Mouse (Mus musculus): ENCODE results near the gene Scube3. TPM values are rescaled to one million over a fixed set of nuclear protein-coding genes. Genes with fewer than 3 reads are reported as not detected.

The Scube3 gene
- polyA plus RNA-seq, 1 experiment = 0.09 TPM

- H3K27me3 ChIP-seq (ENCODE audit: control insufficient read depth, insufficient read depth, insufficient read length) = no peaks in the 10 kb centered on the region
- H3K79me3 ChIP-seq (ENCODE audit: low read depth) = no peaks in the 10 kb centered on the region
- H3K36me3 ChIP-seq (ENCODE audit: control insufficient read depth, insufficient read depth) = no peaks in the 10 kb centered on the region
- no peak for TF ChIP-seq CEBPB (IDR thresholded peaks at IDR 0.05; ENCODE audit: low read depth)
- no peak for TF ChIP-seq MYOD1 (IDR thresholded peaks at IDR 0.05; ENCODE audit: control insufficient read depth, insufficient read length, low read depth)
- no peak for TF ChIP-seq MYOG (IDR thresholded peaks at IDR 0.05; ENCODE audit: control insufficient read depth, extremely low read depth, insufficient read length)
- TF ChIP-seq MAX (IDR thresholded peaks at IDR 0.05) = no peak
- TF ChIP-seq CTCF (IDR thresholded peaks at IDR 0.05; ENCODE audit: control insufficient read depth, insufficient read depth, insufficient read length) = no peak
- TF ChIP-seq FOSL1 (IDR thresholded peaks at IDR 0.05; ENCODE audit: insufficient read depth, low read length, poor library complexity, severe bottlenecking) = no peak
- no peak for TF ChIP-seq USF1 (IDR thresholded peaks at IDR 0.05; ENCODE audit: low read depth)
- no peak overlapping the region for H3K4me3 ChIP-seq (ENCODE audit: insufficient read depth, poor library complexity, severe bottlenecking)
- no peaks in the 10 kb centered on the region for H3K79me2 ChIP-seq (ENCODE audit: control insufficient read depth, insufficient read depth)
- no peak overlapping the region for H3ac ChIP-seq (ENCODE audit: control insufficient read depth, insufficient read length, low read depth)
Observed at GRCm38 (mm10) chr17:28180783-28181544, 39.0 kb downstream of the Scube3 start.

GRCm38 (mm10) chr17:28184971-28185638, 43.2 kb downstream of the Scube3 start:
- no peaks in the 10 kb centered on the region for H3K27me3 ChIP-seq (ENCODE audit: control insufficient read depth, insufficient read depth, insufficient read length)
- no peaks in the 10 kb centered on the region for H3K36me3 ChIP-seq (ENCODE audit: control insufficient read depth, insufficient read depth)
- no peak for TF ChIP-seq MYOD1 (IDR thresholded peaks at IDR 0.05; ENCODE audit: control insufficient read depth, insufficient read length, low read depth)
- no peak for TF ChIP-seq CEBPB (IDR thresholded peaks at IDR 0.05; ENCODE audit: low read depth)
- H3K79me2 ChIP-seq (ENCODE audit: control insufficient read depth, insufficient read depth) = no peaks in the 10 kb centered on the region
- no peak overlapping the region for H3K4me3 ChIP-seq (ENCODE audit: insufficient read depth, poor library complexity, severe bottlenecking)
- H3K79me3 ChIP-seq (ENCODE audit: low read depth) = no peaks in the 10 kb centered on the region
- no peak overlapping the region for H3ac ChIP-seq (ENCODE audit: control insufficient read depth, insufficient read length, low read depth)

GRCm38 (mm10) chr17:28188313-28188712, 46.4 kb downstream of the Scube3 start:
- Histone ChIP-seq H3K79me3 (ENCODE audit: low read depth) (no peaks in the 10 kb centered on the region), H3K27me3 (ENCODE audit: control insufficient read depth, insufficient read depth, insufficient read length) (no peaks in the 10 kb centered on the region), H3K79me2 (ENCODE audit: control insufficient read depth, insufficient read depth) (no peaks in the 10 kb centered on the region), H3K4me3 (ENCODE audit: insufficient read depth, poor library complexity, severe bottlenecking) (no peak overlapping the region), H3ac (ENCODE audit: control insufficient read depth, insufficient read length, low read depth) (no peak overlapping the region), H3K36me3 (ENCODE audit: control insufficient read depth, insufficient read depth) (peaks cover 3% of the 10 kb centered on the region)
- no peak for TF ChIP-seq MAX (IDR thresholded peaks at IDR 0.05)
- no peak for TF ChIP-seq FOSL1 (IDR thresholded peaks at IDR 0.05; ENCODE audit: insufficient read depth, low read length, poor library complexity, severe bottlenecking)
- no peak for TF ChIP-seq CEBPB (IDR thresholded peaks at IDR 0.05; ENCODE audit: low read depth)
- TF ChIP-seq MYOG (IDR thresholded peaks at IDR 0.05; ENCODE audit: control insufficient read depth, extremely low read depth, insufficient read length) = no peak
- TF ChIP-seq USF1 (IDR thresholded peaks at IDR 0.05; ENCODE audit: low read depth) = no peak
- no peak for TF ChIP-seq MYOD1 (IDR thresholded peaks at IDR 0.05; ENCODE audit: control insufficient read depth, insufficient read length, low read depth)
- no peak for TF ChIP-seq CTCF (IDR thresholded peaks at IDR 0.05; ENCODE audit: control insufficient read depth, insufficient read depth, insufficient read length)

GRCm38 (mm10) chr17:28192754-28193153, 50.8 kb downstream of the Scube3 start:
- Histone ChIP-seq H3K27me3 (ENCODE audit: control insufficient read depth, insufficient read depth, insufficient read length) (no peaks in the 10 kb centered on the region), H3K36me3 (ENCODE audit: control insufficient read depth, insufficient read depth) (peaks cover 3% of the 10 kb centered on the region), H3K4me3 (ENCODE audit: insufficient read depth, poor library complexity, severe bottlenecking) (no peak overlapping the region), H3ac (ENCODE audit: control insufficient read depth, insufficient read length, low read depth) (no peak overlapping the region), H3K79me3 (ENCODE audit: low read depth) (no peaks in the 10 kb centered on the region), H3K79me2 (ENCODE audit: control insufficient read depth, insufficient read depth) (no peaks in the 10 kb centered on the region)
- no peak for TF ChIP-seq MYOG (IDR thresholded peaks at IDR 0.05; ENCODE audit: control insufficient read depth, extremely low read depth, insufficient read length)
- no peak for TF ChIP-seq FOSL1 (IDR thresholded peaks at IDR 0.05; ENCODE audit: insufficient read depth, low read length, poor library complexity, severe bottlenecking)
- no peak for TF ChIP-seq MAX (IDR thresholded peaks at IDR 0.05)
- TF ChIP-seq CTCF (IDR thresholded peaks at IDR 0.05; ENCODE audit: control insufficient read depth, insufficient read depth, insufficient read length) = no peak
- no peak for TF ChIP-seq MYOD1 (IDR thresholded peaks at IDR 0.05; ENCODE audit: control insufficient read depth, insufficient read length, low read depth)
- no peak for TF ChIP-seq CEBPB (IDR thresholded peaks at IDR 0.05; ENCODE audit: low read depth)
- TF ChIP-seq USF1 (IDR thresholded peaks at IDR 0.05; ENCODE audit: low read depth) = no peak

GRCm38 (mm10) chr17:28193559-28193958, 51.6 kb downstream of the Scube3 start:
- no peaks in the 10 kb centered on the region for H3K27me3 ChIP-seq (ENCODE audit: control insufficient read depth, insufficient read depth, insufficient read length)
- H3K79me3 ChIP-seq (ENCODE audit: low read depth) = no peaks in the 10 kb centered on the region
- peaks cover 3% of the 10 kb centered on the region for H3K36me3 ChIP-seq (ENCODE audit: control insufficient read depth, insufficient read depth)
- TF ChIP-seq MYOD1 (IDR thresholded peaks at IDR 0.05; ENCODE audit: control insufficient read depth, insufficient read length, low read depth) (no peak), USF1 (IDR thresholded peaks at IDR 0.05; ENCODE audit: low read depth) (peak; percentile 49)
- H3K79me2 ChIP-seq (ENCODE audit: control insufficient read depth, insufficient read depth) = no peaks in the 10 kb centered on the region
- no peak overlapping the region for H3ac ChIP-seq (ENCODE audit: control insufficient read depth, insufficient read length, low read depth)
- H3K4me3 ChIP-seq (ENCODE audit: insufficient read depth, poor library complexity, severe bottlenecking) = no peak overlapping the region

GRCm38 (mm10) chr17:28195033-28195432, 53.1 kb downstream of the Scube3 start:
- TF ChIP-seq MAX (IDR thresholded peaks at IDR 0.05) = no peak
- no peak for TF ChIP-seq USF1 (IDR thresholded peaks at IDR 0.05; ENCODE audit: low read depth)
- TF ChIP-seq MYOD1 (IDR thresholded peaks at IDR 0.05; ENCODE audit: control insufficient read depth, insufficient read length, low read depth) = no peak
- no peak for TF ChIP-seq MYOG (IDR thresholded peaks at IDR 0.05; ENCODE audit: control insufficient read depth, extremely low read depth, insufficient read length)
- no peak for TF ChIP-seq CTCF (IDR thresholded peaks at IDR 0.05; ENCODE audit: control insufficient read depth, insufficient read depth, insufficient read length)
- TF ChIP-seq CEBPB (IDR thresholded peaks at IDR 0.05; ENCODE audit: low read depth) = no peak
- TF ChIP-seq FOSL1 (IDR thresholded peaks at IDR 0.05; ENCODE audit: insufficient read depth, low read length, poor library complexity, severe bottlenecking) = no peak
- no peak overlapping the region for H3ac ChIP-seq (ENCODE audit: control insufficient read depth, insufficient read length, low read depth)

More at GRCm38 (mm10) chr17:28195033-28195432, 53.1 kb downstream of the Scube3 start:
- Histone ChIP-seq H3K4me3 (ENCODE audit: insufficient read depth, poor library complexity, severe bottlenecking) (no peak overlapping the region), H3K79me3 (ENCODE audit: low read depth) (no peaks in the 10 kb centered on the region), H3K27me3 (ENCODE audit: control insufficient read depth, insufficient read depth, insufficient read length) (no peaks in the 10 kb centered on the region), H3K36me3 (ENCODE audit: control insufficient read depth, insufficient read depth) (peaks cover 3% of the 10 kb centered on the region), H3K79me2 (ENCODE audit: control insufficient read depth, insufficient read depth) (no peaks in the 10 kb centered on the region)

Measured in C2C12 (cell line).